Mouse (Mus musculus) brain, adult 2 months (tissue): Measurements from ENCODE around the gene Dusp28.
A peak's percentile ranks its signal among the peaks of the same experiment; 100 is the strongest.

Source experiments
- DNase-seq: peaks from one replicate; pipeline ENCODE4 v3.0.0; 2011; ENCODE audit warnings: low read depth, low spot score

Dusp28 gene

DNA sequence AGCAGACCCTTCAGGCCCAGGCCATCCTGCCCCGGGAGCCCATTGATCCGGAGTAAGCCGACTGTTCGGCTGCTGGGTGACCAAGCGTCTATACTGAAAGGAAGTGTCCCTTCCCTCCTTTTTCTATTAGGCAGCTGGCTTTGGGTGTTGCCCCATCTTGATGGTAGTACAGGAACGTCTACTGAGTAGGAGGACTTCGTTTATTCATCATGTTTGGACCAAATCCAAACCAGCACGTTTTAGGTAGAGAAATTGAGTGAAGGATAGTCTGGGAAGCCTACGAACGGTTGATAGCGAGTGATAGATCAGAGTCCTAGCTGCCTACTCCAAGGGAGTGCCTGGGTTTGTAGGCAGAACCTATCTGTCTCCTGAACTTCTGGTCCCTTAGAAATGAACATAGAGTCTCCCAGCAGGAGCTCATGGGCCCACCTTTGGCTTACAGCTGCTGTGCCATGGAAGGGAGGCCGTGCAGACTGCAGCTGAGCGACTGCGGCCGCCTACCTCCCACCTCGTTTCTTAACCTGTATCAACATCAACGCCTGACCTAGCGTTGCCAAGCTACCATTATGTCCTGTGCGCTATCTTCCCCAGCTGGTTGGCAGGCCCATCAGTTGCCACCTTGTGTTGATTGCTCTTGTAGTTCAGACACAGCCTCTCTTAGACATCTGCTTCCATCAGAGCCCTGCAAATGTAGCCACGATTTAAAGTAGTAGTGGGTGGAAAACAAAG is 1.0 kb downstream of the Dusp28 start:
- DNase-seq = peak; percentile 27

DNA sequence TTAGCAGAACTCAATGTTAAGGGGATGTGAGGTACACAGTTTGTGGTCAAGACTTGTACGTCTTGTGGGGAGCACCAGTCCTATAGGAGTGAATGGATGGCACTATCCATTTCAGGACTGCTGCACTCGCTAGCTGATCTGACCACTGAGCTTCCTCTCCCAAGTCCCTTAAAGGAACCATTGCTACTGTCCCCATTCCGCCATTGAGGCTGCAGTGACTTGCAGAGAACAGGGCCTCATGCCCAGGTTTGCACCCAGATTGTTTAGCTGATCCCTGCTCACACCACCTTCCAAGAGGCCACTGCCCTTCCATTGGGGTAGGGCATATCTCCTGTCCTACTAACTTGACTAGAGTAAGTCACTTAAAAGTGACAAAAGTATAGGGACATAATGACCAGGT is 1.9 kb downstream of the Dusp28 start:
- DNase-seq = no peak

DNA sequence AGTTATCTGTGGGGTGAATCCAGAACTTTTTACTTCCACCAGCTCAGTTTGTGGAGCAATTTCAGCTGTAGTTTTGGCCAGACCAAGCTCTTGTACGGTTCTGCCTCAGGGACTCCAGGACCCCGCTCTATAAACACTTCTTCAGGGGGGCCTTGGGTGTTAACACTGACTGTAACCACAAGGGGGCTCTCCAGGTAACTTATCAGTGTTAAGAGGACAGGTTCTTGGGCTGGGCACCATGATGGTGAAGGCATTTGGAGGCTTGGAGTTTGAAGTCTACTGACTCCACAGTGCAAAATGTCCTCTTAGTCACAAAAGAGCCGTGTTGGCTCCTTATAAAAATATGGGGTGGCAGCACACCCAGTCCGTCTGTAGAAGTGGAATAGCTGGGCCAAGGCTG is 2.3 kb downstream of the Dusp28 start:
- peak; percentile 40 for DNase-seq

DNA sequence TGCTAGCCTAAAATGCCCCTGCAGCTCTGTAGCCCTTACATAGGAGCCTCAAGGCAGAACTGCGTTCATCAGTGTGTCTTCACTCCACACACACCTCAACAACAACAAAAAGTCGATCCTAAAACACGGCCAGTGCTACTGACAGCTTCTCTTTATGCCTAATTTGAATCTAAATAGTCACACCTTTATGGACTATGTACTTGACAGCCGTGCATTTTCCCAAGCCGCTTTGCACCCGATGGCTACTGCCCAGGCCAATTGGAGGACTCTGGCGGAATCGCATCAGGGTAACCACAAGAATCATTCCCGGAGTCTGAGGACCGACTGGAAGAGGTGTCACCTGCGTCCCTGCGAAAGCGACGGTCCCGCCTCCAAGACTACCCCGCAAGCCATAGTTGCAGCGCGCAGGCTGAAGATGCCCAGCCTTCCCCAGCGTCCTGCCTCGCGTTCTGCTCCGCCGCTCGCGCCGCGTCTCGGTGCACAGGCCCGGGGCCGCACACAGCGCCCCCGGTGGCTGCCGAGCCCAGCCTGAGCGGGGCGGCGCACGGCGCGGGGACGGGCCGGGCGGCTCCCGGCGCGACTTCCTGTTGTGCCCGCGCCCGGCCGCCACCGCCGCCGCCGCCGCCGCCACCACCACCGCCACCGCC is 3.6 kb downstream of the Dusp28 start, which contains the start of gene Rnpepl1:
Gene Rnpepl1 (plus strand): TSS at position 545 of the 647 bp plus-strand sequence.
- peak; percentile 94 for DNase-seq

DNA sequence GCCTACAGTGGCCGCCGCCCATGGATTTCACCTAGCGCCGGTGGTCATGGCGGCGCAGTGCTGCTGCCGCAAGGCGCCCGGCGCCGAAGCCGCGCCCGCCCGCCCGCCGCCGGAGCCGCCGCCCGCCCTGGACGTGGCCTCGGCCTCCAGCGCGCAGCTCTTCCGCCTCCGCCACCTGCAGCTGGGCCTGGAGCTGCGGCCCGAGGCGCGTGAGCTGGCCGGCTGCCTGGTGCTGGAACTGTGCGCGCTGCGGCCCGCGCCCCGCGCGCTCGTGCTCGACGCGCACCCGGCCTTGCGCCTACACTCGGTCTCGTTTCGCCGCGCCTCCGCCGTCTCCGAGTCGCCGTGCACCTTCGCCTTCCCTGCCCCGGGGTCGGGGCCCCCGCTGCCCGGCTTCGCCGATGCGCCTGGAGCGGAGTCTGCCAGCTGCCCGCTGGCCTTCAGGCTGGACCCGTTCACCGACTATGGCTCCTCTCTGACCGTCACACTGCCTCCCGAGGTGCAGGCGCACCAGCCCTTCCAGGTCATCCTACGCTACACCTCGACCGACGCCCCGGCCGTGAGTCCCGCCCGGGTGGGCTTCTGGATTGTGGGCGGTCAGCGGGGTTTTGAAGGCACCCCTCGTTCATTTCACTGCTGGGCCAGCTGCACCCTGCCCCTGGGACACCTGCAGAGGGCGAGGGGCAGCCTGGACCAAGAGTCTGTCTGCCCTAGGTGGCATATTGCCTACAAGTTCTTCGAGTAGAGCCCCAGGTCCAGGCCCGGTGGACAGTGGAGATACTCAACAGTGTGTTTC is 4.3 kb downstream of the Dusp28 start:
- peak; percentile 90 for DNase-seq

DNA sequence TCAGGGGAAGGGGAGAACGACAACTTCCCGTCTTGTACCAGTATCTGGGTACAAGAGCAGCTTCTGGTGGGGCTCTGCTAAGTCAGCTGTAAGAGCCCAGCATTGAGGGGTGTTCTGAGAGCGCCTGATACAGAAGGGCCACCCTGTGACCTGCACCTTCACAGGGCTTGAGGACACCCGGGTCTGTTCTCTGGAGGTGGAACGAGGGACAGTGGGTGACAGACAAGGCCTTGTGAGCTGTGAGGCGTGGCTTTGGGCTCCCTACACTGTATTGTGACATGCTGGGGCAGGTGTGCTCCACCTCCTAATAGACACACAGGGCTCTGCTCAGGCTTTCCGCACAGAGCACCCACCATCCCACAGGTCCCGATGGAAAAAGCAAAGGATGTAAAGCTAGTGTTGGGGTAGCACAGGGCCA is 4.9 kb downstream of the Dusp28 start:
- DNase-seq = peak; percentile 49

DNA sequence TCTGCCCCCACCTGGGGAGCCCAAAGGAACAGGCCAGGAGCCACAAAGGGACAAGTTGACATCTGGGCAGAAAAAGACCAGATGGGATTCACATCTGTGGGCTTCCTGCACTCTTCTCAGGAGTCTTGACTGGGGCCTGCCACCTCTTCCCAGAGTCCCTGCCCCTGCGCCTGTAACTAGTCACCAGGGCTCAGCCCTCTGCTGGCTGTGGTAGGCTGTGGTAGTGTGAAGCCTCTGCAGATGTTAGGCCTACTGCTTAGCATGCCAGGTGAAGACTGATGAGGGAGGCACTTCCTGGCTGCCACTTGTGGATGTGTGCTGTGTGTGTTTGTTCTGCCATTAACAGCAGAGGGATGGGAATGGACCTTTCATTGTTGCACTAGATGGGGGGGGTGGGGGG is 5.5 kb downstream of the Dusp28 start:
- no peak for DNase-seq

DNA sequence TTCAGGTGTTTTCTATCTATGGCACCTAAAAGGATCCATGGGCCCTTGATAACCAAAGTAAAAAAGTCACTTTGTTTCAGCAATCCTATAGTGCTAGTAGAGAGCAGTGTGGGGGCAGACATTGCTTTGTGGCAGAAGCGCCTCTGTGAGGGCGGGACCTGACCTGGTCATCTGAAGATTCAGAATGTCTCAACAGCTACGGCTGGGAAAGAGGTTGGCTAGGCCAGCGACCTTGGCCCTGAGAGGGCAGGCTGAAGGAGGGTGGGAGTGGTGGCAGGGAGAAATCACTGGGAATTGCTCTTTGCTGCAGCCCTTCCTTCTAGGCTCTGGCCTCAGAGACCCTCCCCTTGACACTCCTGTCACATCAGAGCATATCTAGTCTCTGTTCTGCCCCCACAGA is 7.5 kb downstream of the Dusp28 start:
- DNase-seq = no peak

DNA sequence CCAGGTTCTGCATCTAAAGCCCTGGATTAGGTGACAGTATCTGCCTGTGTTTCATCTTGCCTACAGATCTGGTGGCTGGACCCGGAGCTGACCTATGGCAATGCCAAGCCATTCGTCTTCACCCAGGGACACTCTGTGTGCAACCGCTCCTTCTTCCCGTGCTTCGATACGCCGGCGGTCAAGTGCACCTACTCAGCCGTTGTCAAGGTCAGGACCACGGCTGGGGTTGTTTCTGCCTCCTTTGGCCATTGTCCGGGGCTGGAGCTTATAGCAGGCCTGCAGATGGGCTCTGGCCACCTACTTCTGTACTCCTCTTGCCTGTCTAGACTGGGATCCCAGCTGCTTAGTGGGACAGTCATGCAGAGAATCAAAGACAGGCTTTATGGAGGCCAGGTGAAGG is 8.2 kb downstream of the Dusp28 start:
- DNase-seq = no peak

DNA sequence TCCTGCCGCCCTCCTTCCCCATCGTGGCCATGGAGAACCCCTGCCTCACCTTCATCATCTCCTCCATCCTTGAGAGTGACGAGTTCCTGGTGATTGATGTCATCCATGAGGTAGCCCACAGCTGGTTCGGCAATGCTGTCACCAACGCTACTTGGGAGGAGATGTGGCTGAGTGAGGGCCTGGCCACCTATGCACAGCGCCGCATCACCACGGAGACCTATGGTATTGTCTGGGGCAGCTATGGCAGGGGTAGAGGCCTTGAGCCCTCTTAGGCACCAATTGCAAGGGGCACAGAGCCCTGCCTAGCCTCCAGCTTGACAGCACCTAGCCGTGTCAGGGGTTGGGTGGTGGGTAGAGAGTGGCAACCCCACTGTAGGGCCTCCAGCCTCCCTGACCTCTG is 9.9 kb downstream of the Dusp28 start:
- DNase-seq = no peak

DNA sequence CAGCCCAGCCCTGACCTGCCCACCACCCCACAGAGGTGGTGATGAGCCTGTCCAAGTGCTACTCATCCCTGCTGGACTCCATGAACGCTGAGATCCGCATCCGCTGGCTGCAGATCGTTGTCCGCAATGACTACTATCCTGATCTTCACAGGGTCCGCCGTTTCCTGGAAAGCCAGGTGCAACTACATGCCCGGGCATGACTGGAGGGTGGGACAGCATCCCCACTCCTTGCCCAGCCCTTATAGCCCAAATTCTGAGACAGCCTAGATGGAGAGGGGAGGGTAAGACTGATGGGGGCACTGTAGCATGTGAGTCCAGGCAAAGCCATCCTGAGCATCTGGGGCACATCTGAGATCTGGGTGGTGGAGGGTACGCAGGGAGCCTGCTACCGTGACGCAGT is 12.4 kb downstream of the Dusp28 start:
- no peak for DNase-seq

DNA sequence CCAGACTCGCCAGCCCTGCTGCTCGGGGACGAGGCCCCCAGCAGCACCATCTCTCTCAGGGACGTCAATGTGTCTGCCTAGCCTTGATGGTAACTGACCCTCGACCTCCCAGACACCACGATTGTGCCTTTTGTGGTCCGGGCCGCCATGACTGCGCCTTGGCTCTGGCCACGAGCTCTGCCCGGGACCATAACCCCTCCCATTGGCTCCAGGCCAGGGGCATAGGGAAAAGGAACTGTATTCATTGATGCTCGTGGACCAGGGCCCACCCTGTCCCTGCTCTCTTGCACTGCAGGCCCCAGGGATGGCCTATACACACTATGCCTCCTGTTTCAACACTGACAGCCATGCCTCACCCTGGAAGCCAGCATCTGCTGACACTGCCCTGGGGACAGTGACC is 13.0 kb downstream of the Dusp28 start:
- DNase-seq = no peak

DNA sequence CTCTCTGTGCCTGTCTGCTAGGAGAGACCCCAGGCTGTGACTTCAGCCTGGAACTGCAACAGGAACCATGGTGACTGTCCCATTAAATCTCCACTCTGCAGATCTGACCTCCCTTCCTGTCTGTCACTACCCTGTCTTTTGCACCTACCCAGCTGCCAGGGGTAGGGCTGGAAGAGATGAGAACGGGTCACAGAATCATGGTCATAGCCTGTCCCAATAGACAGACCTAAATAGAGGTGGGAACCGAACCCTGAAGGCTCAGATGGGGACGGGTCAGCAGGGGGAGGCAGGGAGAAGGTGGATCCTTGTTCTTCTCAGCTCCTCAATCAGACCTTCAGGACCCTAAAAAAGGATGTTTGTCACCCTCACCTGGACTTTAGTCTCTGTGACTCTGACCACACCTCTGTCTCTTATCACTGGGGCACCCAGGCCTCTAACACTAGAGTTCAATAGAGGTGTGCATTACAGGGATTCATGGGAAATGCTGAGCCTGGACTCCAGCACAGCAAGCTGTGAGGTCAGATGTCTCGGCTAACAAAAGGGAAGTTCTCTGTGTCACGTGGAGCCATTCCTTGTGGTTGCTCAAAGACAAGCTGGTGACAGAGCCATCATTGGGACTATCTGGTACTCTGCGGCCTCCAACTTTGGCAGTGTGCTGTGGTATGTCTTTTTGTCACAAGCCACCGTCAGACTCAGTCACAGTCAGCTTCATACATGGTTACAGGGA is 13.9 kb downstream of the Dusp28 start:
- no peak for DNase-seq

DNA sequence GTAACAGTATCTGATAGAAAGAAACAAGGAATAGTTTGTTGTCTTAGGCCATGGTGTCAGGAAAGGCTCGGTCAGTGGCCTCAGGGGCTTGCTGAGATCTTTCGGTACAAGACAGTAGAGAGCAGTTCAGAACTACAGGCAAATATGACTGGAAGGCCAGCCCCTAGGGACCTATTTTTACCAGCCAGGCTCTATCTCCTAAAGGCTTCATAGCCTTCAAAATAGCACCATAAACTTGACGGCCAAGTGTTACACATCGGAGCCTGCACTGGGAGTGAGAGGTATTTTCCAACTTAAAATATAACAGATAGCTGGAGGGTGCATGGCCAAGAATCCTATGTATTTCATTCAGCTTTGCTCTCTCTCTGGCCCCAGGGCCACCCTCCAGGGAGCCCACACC is 14.7 kb downstream of the Dusp28 start:
- no peak for DNase-seq

DNA sequence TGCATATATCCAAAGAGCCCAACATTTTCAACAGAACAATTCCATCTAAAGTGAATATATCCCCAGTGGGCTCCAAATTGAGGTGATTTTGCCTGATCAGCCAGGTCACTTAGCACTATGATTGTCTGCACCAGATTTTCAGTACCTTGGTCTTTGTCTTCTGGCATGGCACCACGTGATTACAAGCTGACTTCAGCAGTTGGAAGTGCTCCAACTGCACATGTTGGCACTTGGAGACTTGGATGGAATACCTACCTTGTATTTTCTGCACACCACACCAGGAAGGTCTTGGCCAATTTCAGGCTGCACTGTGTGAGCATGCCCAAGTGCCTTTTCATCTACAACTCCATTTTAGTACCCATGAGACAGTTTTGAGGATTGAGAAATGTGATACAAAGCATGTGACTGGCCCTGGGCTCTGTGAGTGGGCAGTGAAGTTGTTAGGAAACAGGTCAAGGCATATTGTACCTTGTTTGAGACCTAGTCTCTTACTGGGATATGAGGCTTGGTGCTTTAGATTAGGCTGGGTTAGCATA is 23.5 kb downstream of the Dusp28 start:
- no peak for DNase-seq

DNA sequence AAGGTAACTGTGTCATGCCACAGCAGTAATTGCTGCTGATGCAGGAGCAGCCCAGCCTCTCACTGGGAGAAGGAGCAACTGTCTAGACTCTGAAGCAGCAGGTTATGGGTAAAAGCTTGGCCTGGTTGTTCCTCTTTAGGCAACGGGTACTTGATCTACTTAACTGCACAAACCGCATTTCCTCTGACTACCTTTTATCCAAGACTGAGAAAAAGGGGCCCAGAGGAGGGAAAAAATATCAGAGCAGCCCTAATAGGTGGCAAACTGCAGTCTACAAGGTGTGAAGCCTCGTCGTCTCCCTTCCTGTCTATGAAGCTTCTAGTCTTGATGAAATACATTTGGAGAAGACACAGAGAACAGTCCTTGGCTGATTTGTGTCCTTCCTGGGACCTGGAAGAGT is 26.8 kb downstream of the Dusp28 start:
- DNase-seq = no peak

DNA sequence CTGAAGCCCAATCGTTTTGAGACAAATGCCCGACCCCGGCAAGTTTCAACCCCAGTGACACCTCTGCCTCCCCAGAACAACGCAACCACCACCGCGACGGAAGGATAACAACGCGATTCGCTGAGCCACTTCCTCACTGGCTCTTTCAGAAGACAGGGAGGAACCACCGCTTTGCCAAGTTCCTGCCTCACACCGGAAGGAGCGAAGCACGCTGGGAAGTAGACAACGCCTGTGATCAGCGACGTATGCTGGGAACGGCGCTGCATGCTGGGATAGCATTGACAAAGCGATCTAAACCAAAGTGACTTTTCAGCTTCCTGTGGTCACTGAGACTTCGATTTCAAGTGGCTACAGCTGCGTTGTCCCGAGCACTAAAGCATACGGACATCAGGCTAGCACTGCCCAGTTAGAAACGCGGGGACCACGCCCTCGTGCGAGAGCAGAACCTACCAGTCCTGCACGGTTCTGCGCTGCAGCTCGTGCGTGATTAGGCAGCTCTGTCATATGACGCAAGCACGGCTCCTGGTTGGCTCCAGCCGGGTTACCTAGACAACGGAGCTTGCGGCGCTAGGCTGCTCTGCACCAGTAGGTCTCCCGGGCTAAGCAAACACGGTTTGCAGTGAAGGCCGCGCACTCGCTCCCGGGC is 27.5 kb downstream of the Dusp28 start, which contains the start of gene Capn10:
Gene Capn10 (plus strand): TSS at position 195 of the 646 bp plus-strand sequence.
- DNase-seq = peak; percentile 100

DNA sequence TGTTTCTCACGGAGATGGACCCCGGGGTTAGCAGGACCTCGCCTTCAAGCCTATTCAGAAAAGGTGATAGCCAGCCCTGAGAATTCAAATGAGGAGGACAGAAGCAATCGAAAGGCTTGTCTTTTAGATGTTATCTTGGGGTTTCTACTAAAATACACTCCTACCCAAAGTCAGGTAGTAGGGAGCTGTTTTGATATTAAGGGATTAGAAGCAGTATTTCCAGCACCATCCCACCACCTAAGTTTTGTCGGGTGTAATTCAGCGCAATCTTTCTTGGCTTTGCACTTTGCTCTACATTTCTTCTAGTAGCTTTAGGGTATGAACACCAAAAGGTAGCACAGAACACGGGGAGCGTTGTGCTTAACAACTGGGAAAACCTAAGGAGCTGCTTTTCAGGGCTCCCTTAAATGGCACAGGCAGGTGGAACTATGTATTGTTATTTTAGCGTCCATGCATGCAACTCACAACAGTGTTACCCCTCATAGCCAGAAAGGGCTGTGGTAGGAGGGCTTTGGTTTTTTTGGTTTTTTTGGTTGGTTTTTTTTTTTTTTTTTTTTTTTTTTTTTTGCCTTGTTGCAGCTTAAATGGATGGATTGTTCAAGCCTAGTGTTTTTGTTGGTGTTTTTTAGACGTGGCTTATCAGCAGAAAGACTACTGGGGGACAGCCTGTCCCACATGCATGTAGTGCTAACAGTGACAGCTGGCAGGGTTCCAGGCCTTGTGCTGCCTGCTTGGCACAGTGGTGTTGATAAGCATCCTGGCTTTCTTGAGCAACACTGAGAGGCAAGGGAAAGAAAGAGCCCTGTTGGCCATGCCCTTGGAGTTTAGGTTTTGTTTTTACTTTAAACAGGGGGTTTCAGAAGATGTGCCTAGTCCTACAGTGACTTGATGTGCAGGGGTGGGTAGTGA is 28.5 kb downstream of the Dusp28 start:
- peak; percentile 34 for DNase-seq

DNA sequence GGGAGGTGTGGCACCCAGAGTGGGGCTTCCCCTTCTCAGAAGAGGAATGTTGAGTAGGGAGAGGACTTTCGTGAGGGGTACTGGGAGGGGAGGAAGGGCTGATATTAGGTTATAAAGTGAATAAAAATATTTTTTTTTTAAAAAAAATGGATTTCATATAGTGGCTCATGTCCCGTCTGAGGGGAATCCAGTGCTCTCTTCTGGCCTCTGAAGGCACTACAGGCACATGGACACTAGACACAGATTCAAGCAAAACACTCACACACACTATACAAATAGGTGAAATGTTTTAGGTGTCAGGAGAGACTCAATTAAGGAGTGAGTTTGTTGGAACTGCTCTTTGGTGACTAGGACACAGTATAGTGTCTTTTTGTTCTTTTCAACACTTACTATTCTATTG is 29.2 kb downstream of the Dusp28 start:
- DNase-seq = no peak

DNA sequence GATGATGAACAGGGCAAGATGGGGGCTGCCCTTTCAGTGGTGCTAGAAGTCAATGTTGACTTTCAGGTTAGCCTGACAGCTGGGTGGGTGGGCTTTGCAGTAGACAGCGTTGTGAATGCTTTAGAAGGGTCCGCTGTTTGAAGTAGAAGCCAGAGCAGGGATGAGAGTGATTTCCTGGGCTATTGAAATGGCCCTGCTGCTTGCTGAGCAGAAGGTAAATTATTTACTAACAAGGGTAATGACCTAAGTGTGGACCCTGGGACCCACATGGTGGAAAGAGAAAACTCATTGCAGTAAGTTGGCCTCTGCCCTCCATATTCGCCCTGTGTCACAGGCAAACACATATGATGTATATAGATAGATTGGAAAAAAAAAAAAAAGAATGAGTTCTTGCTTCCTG is 29.7 kb downstream of the Dusp28 start:
- DNase-seq = no peak
